Comparison of ENCODE assay signal across 16 mouse cellular contexts in the genomic region with DNA sequence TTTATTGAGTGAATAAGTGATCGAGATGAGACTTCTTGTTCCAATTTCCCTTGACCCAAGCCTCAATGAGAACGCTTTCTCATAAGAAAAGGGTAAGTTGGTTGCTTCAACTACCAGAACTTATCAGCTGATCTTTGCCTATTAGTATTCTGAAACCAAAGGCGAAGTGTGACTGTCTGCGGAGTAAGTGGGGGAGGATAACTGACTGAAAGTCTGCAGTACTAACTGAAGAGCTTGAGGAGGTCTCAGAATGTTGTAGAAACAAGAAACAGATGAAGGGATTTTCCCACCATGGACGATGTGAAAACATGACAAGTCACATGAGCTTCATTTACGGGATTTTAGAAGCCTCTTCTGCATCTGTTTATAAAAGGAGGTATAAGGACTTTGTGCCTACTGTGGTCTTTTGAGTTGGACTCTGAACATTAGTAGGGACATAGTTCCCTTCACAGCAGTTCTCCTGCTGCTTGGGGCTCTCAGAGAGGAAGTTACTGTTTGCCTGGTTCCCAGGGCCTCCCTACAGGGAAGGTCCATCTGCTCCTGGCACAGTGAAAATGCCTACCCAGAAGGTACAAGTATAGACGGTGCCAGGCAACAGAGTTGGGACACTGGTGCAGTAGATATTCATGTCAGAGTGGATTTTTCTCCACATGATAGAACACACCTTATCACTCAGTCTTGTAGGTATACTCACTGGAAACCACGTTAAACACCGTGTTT. TPM values are rescaled to one million over a fixed set of nuclear protein-coding genes. Genes with fewer than 3 reads are reported as not detected.
DNase-seq lines count a peak whose midpoint lies in the region; ATAC-seq and TF ChIP-seq lines count a peak whose summit lies in the region.
"Had no signal": no experiment of that assay in that cellular context is flagged by ENCODE, and none has a peak within 500 bp of the region (broad histone marks: within the 10 kb centered on the region; RNA-seq: fewer than 3 reads in every experiment).

No protein-coding gene starts in this region.

- H3K4me2 ChIP-seq in stomach, postnatal 0 days (replicated peaks; ENCODE audit: low read depth), result no peak overlapping the region
- H3K4me2 ChIP-seq: embryonic facial prominence, embryonic 13.5 days; forebrain, embryonic 15.5 days; midbrain, embryonic 11.5 days; neural tube, embryonic 15.5 days had no signal

- 0 out of 2 replicates have a peak, but pooled peaks have one; percentile 27 for ATAC-seq in frontal cortex, adult (ENCODE audit: low TSS enrichment)
- ATAC-seq in stomach, postnatal 0 days (ENCODE audit: low FRiP score, low TSS enrichment), result no peak
- ATAC-seq: forebrain, embryonic 15.5 days; Patski had no signal

- no peak overlapping the region for H3K27ac ChIP-seq in stomach, postnatal 0 days (replicated peaks)
- H3K27ac ChIP-seq: embryonic facial prominence, embryonic 13.5 days; forebrain, embryonic 15.5 days; neural tube, embryonic 15.5 days had no signal

- H3K36me3 ChIP-seq in stomach, postnatal 0 days (ENCODE audit: control insufficient read depth, insufficient read depth, low read length), result no peaks in the 10 kb centered on the region
- H3K36me3 ChIP-seq: embryonic facial prominence, embryonic 13.5 days; forebrain, embryonic 15.5 days; neural tube, embryonic 15.5 days had no signal

- no peak overlapping the region for H3K4me3 ChIP-seq in stomach, postnatal 0 days (ENCODE audit: low read depth, low read length)
- H3K4me3 ChIP-seq: embryonic facial prominence, embryonic 13.5 days; forebrain, embryonic 15.5 days; neural tube, embryonic 15.5 days had no signal

- no peak for DNase-seq in frontal cortex, postnatal 25 days (ENCODE audit: low spot score in 2 of 2)
- peak; percentile 24 for DNase-seq in WW6 (ENCODE audit: low read depth, low spot score)
- DNase-seq in cerebellum, postnatal 25 days, result peak; percentile 89 to 90
- DNase-seq in layer of hippocampus, adult 8-10 months (ENCODE audit: low spot score in 2 of 2), result peak; percentile 21 to 51
- no peak for DNase-seq in c-Kit-positive CD71-positive TER-119-positive erythroid progenitor cells, embryonic 14.5 days (ENCODE audit: low spot score)
- no peak for DNase-seq in stomach, postnatal 0 days (ENCODE audit: low spot score)
- no peak for DNase-seq in thymus, postnatal 36 days
- DNase-seq: heart, postnatal 4 days; right cerebral cortex, postnatal 14 days; thymus, adult 18-20 months had no signal

- no peaks in the 10 kb centered on the region for H3K27me3 ChIP-seq in stomach, postnatal 0 days (ENCODE audit: control insufficient read depth, insufficient read depth, low read length)
- H3K27me3 ChIP-seq: embryonic facial prominence, embryonic 13.5 days; forebrain, embryonic 15.5 days; neural tube, embryonic 15.5 days; Patski had no signal

- no peak for TF ChIP-seq CTCF in stomach, postnatal 0 days (IDR thresholded peaks at IDR 0.05; ENCODE audit: low read depth)

- 69% methylated on average over 9 of the region's 9 CpGs for WGBS in stomach, postnatal 0 days

- H3K4me1 ChIP-seq in stomach, postnatal 0 days (replicated peaks; ENCODE audit: control insufficient read depth, insufficient read depth), result no peaks in the 10 kb centered on the region
- H3K4me1 ChIP-seq: embryonic facial prominence, embryonic 13.5 days; forebrain, embryonic 15.5 days; neural tube, embryonic 15.5 days had no signal

- H3K9me3 ChIP-seq in stomach, postnatal 0 days (ENCODE audit: control insufficient read depth, low read length), result no peaks in the 10 kb centered on the region
- H3K9me3 ChIP-seq: embryonic facial prominence, embryonic 13.5 days; forebrain, embryonic 15.5 days; neural tube, embryonic 15.5 days had no signal

- no peak overlapping the region for H3K9ac ChIP-seq in stomach, postnatal 0 days (ENCODE audit: low read length)
- H3K9ac ChIP-seq: embryonic facial prominence, embryonic 13.5 days; forebrain, embryonic 15.5 days; neural tube, embryonic 15.5 days had no signal

- TF ChIP-seq EP300 in stomach, postnatal 0 days (optimal IDR thresholded peaks at IDR 0.05), result no peak

RNA-seq across cellular contexts. Expression of a gene that starts 8.8 kb away (rescaled TPM):
- total RNA-seq in layer of hippocampus, adult 8-10 months (2022), result 1 to 10 TPM in 2 of 4 experiments, under 1 TPM in 2; 0.45 to 2.7 (median 1.2) TPM
- 0.59 and 0.68 TPM in 2 replicates for polyA plus RNA-seq in stomach, postnatal 0 days (2015; fragmentation: Nextera tagmentation; extraction: Ambion mirVana)

RNA-seq across cellular contexts. Expression of a gene that starts 18.4 kb away (rescaled TPM):
- total RNA-seq in layer of hippocampus, adult 8-10 months (2022), result 1 to 10 TPM in 2 of 4 experiments, under 1 TPM in 2; 0.56 to 3.6 (median 1.9) TPM
- 4.4 and 5.2 TPM in 2 replicates for polyA plus RNA-seq in stomach, postnatal 0 days (2015; fragmentation: Nextera tagmentation; extraction: Ambion mirVana)
- total RNA-seq: heart, postnatal 4 days had no signal

RNA-seq across cellular contexts. Expression of a gene that starts 41.4 kb away (rescaled TPM):
- total RNA-seq in layer of hippocampus, adult 8-10 months (2022), result under 1 TPM in 3 of 4 experiments, not detected in 1; 0.21 to 0.83 (median 0.30) TPM
- 0.30 and 0.61 TPM in 2 replicates for polyA plus RNA-seq in stomach, postnatal 0 days (2015; fragmentation: Nextera tagmentation; extraction: Ambion mirVana)
- polyA plus RNA-seq: forebrain, embryonic 15.5 days; neural tube, embryonic 15.5 days had no signal

RNA-seq across cellular contexts. Expression of a gene that starts 41.5 kb away (rescaled TPM):
- total RNA-seq in layer of hippocampus, adult 8-10 months (2022), result 10 to 100 TPM; 11.4 to 14.3 (median 13.1) TPM
- 12.2 TPM in 2 replicates for polyA plus RNA-seq in stomach, postnatal 0 days (2015; fragmentation: Nextera tagmentation; extraction: Ambion mirVana)

RNA-seq across cellular contexts. Expression of a gene that starts 41.6 kb away (rescaled TPM):
- 10 to 100 TPM in 2 of 4 experiments, 1 to 10 TPM in 2; 7.4 to 12.1 (median 9.7) TPM for total RNA-seq in layer of hippocampus, adult 8-10 months (2022)
- polyA plus RNA-seq in stomach, postnatal 0 days (2015; fragmentation: Nextera tagmentation; extraction: Ambion mirVana), result 15.3 and 16.3 TPM in 2 replicates

Comparison
In these comparisons a context has a peak if more than half of its experiments do, and no peak if none do; other contexts are left out.
1. DNase-seq: peak in WW6 (single experiment), cerebellum, postnatal 25 days (2 of 2) and layer of hippocampus, adult 8-10 months (2 of 2); none in frontal cortex, postnatal 25 days (0 of 2), c-Kit-positive CD71-positive TER-119-positive erythroid progenitor cells, embryonic 14.5 days (single experiment), stomach, postnatal 0 days (single experiment) and thymus, postnatal 36 days (0 of 2).